Mouse (Mus musculus): ENCODE results near the gene Zfhx3.
A peak's percentile ranks its signal among the peaks of the same experiment; 100 is the strongest.

DNA sequence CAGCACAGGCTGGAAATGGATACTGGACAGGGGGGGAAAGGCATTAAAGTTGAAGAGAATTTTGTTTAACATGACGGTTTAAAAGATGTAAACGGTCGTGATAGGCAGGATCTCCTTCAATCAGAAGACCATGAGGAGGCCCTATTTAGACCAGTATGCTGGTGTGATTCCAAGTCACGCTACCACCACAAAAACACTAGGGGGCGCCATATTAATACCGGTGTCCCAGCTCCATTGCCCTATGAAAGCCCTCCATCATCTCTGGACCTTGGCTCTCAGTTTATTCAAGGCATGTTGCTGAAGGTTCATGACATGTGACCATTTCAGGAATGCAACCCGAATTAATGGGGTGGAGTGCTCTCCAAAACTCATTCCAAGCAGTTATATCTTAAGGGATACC is 631.7 kb downstream of the Zfhx3 start:
- TF ChIP-seq CTCF (IDR thresholded peaks at IDR 0.05): peak; percentile 85
- no peak; the same call in 1 of the 2 replicates for TF ChIP-seq EP300 (IDR thresholded peaks at IDR 0.05)
